Mouse (Mus musculus) urinary bladder, postnatal 0 days (tissue): Measurements from ENCODE around the gene Gm156. TPM values are rescaled to one million over a fixed set of nuclear protein-coding genes. Genes with fewer than 3 reads are reported as not detected.

Experiments used
- polyA plus RNA-seq: library from polyadenylated mRNA; unstranded; fragments of >200 nt; fragmentation: Nextera tagmentation; extraction: Ambion mirVana; gene quantifications from 2 replicates; pipeline ENCODE4 v1.2.1, GENCODE M21; 2015

Gene Gm156
- polyA plus RNA-seq, result not detected in 2 replicates

GRCm38 (mm10) chr6:129784170-129784569 is at the start of gene Gm156:
TSS of gene Gm156 (minus strand) at chr6:129784270.

GRCm38 (mm10) chr6:129740069-129740721 is 43.9 kb downstream of the Gm156 start, which contains the start of gene Klri2:
TSS of gene Klri2 (minus strand) at chr6:129740484.

GRCm38 (mm10) chr6:129717032-129717431 is 67.0 kb downstream of the Gm156 start, which contains the start of gene Klri1:
TSS of gene Klri1 (minus strand) at chr6:129717132.

Other genes with a start within 250 kb of the Gm156 start
- gene Klre1, start 206.4 kb downstream of the Gm156 start, polyA plus RNA-seq, result not detected in 2 replicates
- gene Klrd1, start 192.5 kb downstream of the Gm156 start, polyA plus RNA-seq, result not detected in 2 replicates
- not detected in 2 replicates for gene Klrk1, start 160.4 kb downstream of the Gm156 start, polyA plus RNA-seq
- not detected in 2 replicates for gene Klrc3, start 140.9 kb downstream of the Gm156 start, polyA plus RNA-seq
- not detected in 2 replicates for gene Klrc2, start 123.6 kb downstream of the Gm156 start, polyA plus RNA-seq
- not detected in 2 replicates for gene Klrc1, start 105.3 kb downstream of the Gm156 start, polyA plus RNA-seq
- not detected in 2 replicates for gene Klri1, start 67.1 kb downstream of the Gm156 start, polyA plus RNA-seq
- not detected in 2 replicates for gene Klri2, start 43.8 kb downstream of the Gm156 start, polyA plus RNA-seq
- not detected in 2 replicates for gene Gm17631, start 78.4 kb upstream of the Gm156 start, polyA plus RNA-seq
- gene Klra17, start 92.4 kb upstream of the Gm156 start, polyA plus RNA-seq, result not detected in 2 replicates
- not detected in 2 replicates for gene Klra5, start 133.4 kb upstream of the Gm156 start, polyA plus RNA-seq
- gene Klra6, start 242.7 kb upstream of the Gm156 start, polyA plus RNA-seq, result not detected in 2 replicates